Mouse (Mus musculus) gastrocnemius, adult 18-20 months (tissue): ENCODE measurements around the gene Sptbn1. TPM values are rescaled to one million over a fixed set of nuclear protein-coding genes. Genes with fewer than 3 reads are reported as not detected.
A peak's percentile ranks its signal among the peaks of the same experiment; 100 is the strongest.

ENCODE experiments used
- DNase-seq: peaks from one replicate; pipeline ENCODE4 v3.0.0; 2021; ENCODE audit warnings: low spot score
- total RNA-seq, 2 experiments: library from RNA; stranded (reverse); gene quantifications; 2 replicates each; pipeline ENCODE4 v1.2.3; 2021

Sptbn1 gene
- total RNA-seq, 2 experiments from 2014 or later = 78.4 to 118 TPM

DNA sequence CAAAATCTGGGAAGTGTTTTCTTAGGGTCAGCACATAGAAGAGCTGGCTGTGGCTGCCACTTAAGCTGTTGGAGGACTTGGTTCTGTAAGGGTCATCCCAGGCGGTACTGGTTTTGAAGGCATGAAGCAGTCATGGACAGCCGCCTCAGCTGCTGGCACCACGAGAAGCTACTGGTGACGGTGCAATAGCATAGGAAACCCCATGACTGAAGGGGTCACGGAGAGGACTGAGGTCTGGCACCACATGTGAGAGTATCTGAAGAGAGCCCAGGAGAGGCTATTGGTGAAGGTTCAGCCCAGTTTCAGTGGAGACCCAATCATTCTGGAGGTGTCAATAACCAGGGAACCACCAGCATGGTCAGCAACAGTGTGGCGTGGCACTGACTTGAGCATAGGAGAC is 135.4 kb downstream of the Sptbn1 start:
- no peak for DNase-seq

DNA sequence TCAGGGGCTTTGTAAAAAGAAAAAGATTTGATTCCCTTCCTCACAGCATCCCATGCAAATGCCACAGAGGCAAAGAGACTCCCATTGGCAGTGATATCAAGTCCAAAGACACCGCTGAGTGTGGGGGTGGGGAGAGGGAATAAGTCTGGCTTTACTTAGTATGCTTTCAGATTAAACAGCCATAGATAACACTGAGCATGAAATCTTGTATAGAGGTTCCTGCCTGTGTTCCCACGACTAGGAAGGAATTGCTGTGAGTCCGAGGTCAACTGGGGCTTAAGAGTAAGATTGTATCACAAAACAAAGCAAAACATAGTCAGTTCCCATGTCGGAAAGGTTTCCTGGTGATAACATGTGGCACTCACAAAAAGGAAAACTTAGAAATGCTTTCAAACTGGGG is 136.3 kb downstream of the Sptbn1 start:
- DNase-seq = no peak

DNA sequence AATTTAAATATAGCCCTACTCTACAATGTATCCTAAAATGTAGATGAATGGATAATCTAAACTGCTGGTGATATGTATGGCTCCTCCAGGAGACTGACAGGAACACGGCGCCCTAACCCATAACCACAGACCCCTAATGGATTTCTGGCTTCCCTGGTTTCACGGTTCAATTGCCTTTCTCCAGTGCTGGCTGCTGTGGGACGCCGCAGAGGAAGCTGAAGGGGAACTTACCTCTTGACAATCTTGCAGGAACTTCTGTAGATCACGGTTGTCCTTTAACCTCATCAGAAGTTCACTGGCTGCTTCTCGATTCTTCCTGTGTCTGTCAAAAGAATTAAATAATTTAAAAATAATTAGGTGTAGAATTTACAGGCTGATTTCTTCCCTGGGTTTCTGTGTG is 138.6 kb downstream of the Sptbn1 start:
- no peak for DNase-seq

DNA sequence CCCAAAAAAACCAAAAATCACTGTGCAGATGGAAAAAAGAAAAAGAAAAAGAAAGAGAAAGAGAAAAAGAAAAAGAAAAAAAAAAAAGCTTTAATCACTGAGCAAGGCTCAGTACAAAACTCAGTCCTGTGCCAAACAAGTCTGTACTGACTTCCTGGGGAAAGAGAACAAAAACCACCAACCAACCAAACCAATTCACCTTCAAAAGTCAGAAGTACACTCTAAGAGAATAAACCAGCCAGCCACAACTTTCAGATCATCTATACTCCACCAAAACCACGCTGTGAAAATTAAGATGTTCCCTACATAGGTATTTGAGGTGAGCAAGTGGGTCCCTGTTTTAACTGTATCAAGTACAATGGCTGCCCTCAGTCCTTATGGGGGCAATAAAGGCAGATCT is 141.1 kb downstream of the Sptbn1 start:
- no peak for DNase-seq

DNA sequence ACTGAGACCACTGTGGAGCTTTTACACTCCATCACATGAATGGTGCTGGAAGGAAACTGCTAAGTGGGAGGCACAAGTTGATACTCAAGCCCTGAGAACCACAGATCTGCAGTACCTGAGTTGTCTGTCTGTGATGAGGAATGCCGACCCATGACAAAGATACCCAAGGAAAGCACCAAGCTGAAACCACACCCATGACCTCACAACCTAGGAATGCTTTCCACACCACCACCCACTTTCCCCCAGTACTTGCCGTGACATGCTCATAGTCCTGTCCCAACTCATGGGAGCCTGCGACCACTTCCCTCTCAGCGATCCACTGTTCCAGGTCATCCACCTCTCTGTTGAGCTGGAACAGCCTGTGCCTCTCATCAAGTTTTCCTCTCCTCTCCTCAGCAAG is 149.9 kb downstream of the Sptbn1 start:
- DNase-seq = no peak

DNA sequence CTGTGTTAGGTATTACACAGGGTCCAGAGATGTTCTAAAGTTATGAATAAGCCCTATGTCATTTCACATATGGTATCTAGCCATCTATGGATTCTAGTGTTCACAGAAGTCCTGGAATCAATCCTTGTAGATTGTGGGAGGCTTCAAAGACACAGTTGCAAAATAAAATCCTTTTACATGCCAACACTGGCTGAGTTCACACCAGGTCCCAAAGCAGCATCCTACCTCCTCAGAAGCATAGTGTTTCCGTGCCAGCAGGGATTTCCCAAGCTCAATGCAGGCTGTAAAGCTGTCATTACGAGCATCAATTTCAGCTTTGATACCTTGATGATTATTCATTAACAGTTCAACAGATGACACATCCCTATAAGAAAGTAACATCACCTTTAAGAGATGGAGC is 154.3 kb downstream of the Sptbn1 start:
- DNase-seq = no peak

DNA sequence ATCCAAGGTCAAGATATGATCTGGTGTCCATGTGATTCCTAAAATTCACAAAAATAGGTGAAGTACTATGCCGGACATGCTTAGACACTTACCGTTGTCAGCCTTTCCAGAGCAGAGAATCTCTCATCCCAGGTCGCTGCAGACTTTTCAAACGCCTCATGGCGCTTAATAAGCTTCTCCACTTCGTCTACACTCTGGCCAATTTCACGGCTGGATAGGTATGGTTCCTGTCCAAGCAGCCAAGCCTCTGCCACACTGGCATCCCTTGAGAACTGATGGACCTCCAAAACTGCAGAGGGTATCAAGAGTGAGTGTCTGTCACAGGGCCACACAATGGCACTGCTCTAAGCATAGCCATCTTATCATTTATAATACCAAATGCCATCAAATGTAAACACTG is 157.3 kb downstream of the Sptbn1 start:
- DNase-seq = no peak

DNA sequence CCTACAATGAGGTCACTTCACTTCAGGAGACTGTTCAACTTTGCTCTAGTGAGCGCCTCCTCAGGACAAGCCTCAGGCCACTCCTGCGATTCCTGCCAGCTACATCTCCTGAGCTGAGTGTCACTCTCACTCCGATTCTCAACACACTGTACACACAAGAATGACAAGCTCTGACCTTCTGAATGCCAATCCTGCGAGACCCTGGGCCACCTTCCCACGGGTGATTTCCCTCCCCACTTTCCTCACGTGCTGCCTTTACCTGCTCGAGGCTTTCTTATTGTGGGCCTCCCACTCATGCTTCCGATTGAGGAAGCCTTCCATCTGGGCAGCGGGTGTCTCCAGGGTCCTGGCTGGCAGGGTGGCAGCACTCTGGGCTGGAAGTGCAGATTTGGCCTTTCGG is 163.8 kb downstream of the Sptbn1 start:
- DNase-seq = no peak

DNA sequence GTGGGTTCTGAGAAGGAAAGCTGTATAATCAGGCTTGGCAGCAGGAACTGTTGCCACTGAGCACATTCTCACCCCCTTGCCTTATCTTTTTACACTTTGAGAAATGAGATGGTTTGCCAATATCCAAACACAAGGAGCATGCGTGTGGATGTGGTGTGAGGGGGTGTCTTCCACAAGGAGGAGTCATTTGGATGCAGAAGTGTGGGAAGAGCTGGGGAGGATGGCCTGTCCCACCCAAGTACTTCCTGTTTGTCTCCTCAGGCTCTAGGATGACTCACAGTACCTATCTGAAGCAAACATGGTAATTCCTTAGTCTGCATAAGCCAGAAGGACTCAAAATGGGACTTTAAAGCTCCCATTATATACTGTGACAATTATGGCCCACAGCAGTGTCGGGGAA is 165.4 kb downstream of the Sptbn1 start:
- DNase-seq = no peak

DNA sequence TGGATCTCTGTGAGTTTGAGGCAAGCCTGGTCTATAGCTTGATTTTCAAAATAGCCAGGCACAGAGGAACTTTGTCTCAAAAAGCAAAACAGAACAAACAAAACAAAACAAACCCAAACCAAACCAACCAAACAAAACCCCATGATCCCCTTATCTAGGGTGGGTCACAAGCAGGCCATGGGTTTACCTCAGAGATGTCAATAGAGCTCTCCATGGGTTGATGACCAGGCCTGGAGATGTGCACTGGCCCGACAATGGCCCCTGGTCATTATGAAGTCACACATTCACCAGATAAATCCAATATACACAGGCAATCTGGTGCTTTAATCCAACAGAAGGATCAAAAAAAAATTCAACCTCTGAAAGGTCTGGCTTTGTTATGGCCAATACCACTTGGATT is 166.2 kb downstream of the Sptbn1 start:
- no peak for DNase-seq

DNA sequence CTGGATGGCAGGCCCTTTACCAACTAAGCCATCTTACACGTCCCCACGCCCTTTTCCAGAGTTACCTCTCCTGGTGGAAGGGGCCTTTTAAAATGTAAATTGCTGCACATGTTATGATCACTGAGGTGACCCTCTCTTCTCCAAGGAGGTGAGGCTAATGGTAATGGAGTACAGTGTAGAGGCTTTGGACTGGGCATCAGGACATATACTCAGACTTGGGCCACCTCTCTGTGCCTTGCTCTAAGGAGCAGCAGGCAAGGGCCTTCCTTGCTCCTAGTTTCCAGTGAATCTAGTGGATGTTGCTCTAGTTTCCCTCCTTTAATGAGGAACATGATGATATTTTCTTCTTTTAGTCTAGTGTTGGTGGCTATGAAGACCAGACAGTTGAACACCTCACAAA is 166.8 kb downstream of the Sptbn1 start:
- no peak for DNase-seq

DNA sequence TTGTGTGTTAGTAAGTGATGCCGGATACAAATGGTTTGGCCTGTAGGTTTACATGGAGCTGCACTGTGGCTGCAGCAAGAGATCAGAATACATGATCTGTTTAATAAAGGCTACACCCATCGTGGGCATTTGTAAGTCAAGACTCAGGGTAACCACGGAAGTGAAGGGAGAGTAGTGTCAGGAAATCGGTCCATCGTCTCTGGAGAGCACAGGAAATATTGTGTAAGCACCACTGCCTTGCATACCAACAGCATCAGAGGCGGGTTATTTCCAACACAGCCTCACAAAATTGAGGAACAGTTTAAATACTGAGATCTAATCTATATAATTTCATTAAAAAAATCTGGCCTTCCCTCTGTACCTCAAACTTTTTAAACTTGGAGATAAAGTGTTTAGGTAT is 168.1 kb downstream of the Sptbn1 start:
- DNase-seq = no peak

DNA sequence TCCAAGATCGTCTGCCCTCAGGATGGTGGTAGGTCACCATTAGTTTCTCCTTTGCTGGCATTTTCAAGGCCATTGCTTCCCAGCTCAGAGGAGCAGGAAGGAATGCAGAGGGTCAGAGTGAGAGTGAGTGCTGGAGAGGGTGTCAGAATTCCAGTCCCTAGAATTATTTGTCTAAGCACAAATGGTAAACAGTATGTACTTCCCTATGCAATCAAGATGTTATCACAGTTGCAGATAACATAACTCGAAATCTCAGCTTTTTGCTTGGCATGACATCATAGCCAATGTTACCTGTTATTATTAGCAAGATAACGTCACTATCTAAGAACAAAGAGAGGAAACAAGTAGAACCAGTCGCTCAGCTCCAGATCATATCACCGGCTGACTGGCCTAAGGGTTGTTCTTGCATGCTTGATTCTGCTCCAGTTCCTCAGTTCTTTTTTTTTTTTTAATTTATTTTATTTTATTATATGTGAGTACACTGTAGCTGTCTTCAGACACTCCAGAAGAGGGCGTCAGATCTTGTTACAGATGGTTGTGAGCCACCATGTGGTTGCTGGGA is 172.7 kb downstream of the Sptbn1 start:
- DNase-seq = no peak

DNA sequence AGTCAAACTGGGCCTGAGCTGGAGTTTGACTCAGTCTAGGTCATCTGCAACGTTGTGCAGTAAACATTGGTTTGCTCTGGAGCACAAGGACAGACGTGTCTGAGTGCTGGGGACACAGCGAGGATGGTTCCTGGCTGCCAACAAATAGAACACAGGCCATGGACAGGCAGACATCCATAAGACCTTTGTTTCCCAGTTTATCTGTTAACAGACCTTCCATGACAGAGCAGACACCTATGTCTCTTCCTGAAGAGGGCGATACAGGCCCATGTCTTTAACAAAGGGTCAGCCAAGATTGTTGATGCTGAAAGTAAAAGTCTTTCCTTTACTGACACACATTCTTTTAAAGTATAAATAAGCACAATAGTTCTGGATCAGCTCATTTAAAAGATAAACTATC is 176.1 kb downstream of the Sptbn1 start:
- no peak for DNase-seq

DNA sequence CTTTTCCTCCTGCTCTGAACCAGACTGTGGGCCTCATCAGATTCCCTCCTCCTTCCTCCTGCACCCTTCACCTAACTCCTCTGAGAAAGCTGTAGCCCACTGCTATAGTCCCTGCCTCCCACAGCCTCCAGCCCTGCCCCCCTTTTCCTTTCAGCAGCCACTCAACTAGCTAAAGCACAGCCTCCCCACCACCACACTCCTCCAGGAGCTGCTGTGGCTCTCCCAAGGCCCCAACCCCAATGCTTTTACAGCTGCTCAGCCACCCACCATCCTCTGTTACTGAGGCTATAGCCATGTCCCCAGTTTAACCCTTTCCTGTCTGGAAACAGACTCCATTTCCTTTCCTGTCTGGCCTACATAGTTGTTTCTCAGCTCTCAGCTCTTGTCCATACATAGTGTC is 182.9 kb downstream of the Sptbn1 start:
- peak; percentile 0 for DNase-seq

DNA sequence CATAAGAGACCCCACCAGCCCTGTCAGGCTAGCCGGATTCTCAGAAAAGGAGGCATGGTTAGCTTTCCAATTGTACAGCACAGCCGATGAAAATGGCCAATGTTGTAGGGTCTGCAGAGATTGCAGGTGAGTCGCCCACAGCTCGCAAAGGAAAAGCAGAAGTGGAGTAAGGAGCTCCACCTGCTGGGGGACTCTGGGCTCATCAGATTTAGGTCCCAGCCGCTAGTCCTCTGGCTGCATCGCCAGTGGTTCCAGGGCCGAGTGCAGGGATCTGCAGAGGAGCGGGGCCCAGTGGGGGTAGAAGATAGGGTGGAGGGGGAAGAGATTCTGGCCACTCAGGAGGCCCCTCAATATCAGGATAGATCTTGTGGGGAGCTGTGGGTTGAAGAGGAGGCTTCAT is 210.7 kb downstream of the Sptbn1 start:
- DNase-seq = no peak

Other genes starting within 250 kb of the Sptbn1 start
- under 1 TPM; 0.62 to 0.91 TPM for gene Eml6, start 242.1 kb downstream of the Sptbn1 start, total RNA-seq
- not detected for gene 4930505A04Rik, start 203.7 kb upstream of the Sptbn1 start, total RNA-seq